Mouse (Mus musculus) hindbrain, embryonic 12.5 days (tissue): ENCODE results near the gene Maml3. TPM values are rescaled to one million over a fixed set of nuclear protein-coding genes. Genes with fewer than 3 reads are reported as not detected.
A peak's percentile ranks its signal among the peaks of the same experiment; 100 is the strongest.

Experiments used
- ATAC-seq: fragments of 200-750 bp; cut with Nextera tagmentation; 2 replicates; pipeline ENCODE4 v1.8.0; 2017; ENCODE audit warnings: moderate TSS enrichment; ENCODE audit not compliant: low FRiP score
- H3K27ac ChIP-seq: fragments of 300-500 bp; sonication (generic); 2 replicates; pipeline ENCODE4 v1.5.1; 2016; ENCODE audit warnings: mild to moderate bottlenecking
- H3K27me3 ChIP-seq: fragments of 300-500 bp; sonication (generic); 2 replicates; pipeline ENCODE4 v1.6.1; 2016; ENCODE audit warnings: mild to moderate bottlenecking
- H3K36me3 ChIP-seq: fragments of 300-500 bp; sonication (generic); 2 replicates; pipeline ENCODE4 v1.6.1; 2016; ENCODE audit warnings: mild to moderate bottlenecking
- H3K4me1 ChIP-seq: fragments of 300-500 bp; sonication (generic); 2 replicates; pipeline ENCODE4 v1.6.1; 2016
- H3K4me2 ChIP-seq: fragments of 300-500 bp; sonication (generic); replicated peaks from 2 replicates; pipeline ENCODE4 v1.6.1; 2016; ENCODE audit warnings: mild to moderate bottlenecking
- H3K4me3 ChIP-seq: fragments of 300-500 bp; sonication (generic); 2 replicates; pipeline ENCODE4 v1.5.1; 2016; ENCODE audit warnings: mild to moderate bottlenecking
- H3K9ac ChIP-seq: fragments of 300-500 bp; sonication (generic); 2 replicates; pipeline ENCODE4 v1.6.1; 2016; ENCODE audit warnings: mild to moderate bottlenecking, moderate library complexity
- H3K9me3 ChIP-seq: fragments of 300-500 bp; sonication (generic); replicated peaks from 2 replicates; pipeline ENCODE4 v1.6.1; 2016; ENCODE audit warnings: mild to moderate bottlenecking
- WGBS: fragments of 180-500 bp; shearing (Covaris S2); methylation state at CpG from one replicate; pipeline ENCODE4 v1.1.7; 2016; 5-methylcytosine and 5-hydroxymethylcytosine counted together
- polyA plus RNA-seq: library from polyadenylated mRNA; unstranded; fragments of >200 nt; fragmentation: Nextera tagmentation; extraction: Ambion mirVana; gene quantifications from 2 replicates; pipeline ENCODE4 v1.2.1, GENCODE M21; 2016

Maml3 gene
- polyA plus RNA-seq, 1 experiment from 2014 or later, result 8.3 TPM

GRCm38 (mm10) chr3:51912214-51912613 is 192.7 kb downstream of the Maml3 start:
- Histone ChIP-seq H3K27me3 (no peaks in the 10 kb centered on the region), H3K36me3 (no peaks in the 10 kb centered on the region), H3K4me1 (peaks cover 28% of the 10 kb centered on the region), H3K4me3 (no peak overlapping the region), H3K27ac (peak overlapping the region; percentile 52; the same call in 1 of the 2 replicates), H3K9me3 (no peaks in the 10 kb centered on the region), H3K4me2 (no peak overlapping the region), H3K9ac (no peak overlapping the region)
- 58% methylated on average over 8 of the region's 8 CpGs for WGBS
- no peak for ATAC-seq

GRCm38 (mm10) chr3:51908437-51908990 is 196.4 kb downstream of the Maml3 start:
- ATAC-seq, result no peak

GRCm38 (mm10) chr3:51907113-51907860 is 197.6 kb downstream of the Maml3 start:
- no peak overlapping the region for H3K27ac ChIP-seq
- H3K4me2 ChIP-seq, result no peak overlapping the region
- ATAC-seq, result peak; percentile 46
- peaks cover 26% of the 10 kb centered on the region for H3K4me1 ChIP-seq
- 50% methylated on average over 10 of the region's 10 CpGs for WGBS
- H3K27me3 ChIP-seq, result no peaks in the 10 kb centered on the region
- H3K9ac ChIP-seq, result no peak overlapping the region
- no peak overlapping the region for H3K4me3 ChIP-seq
- no peaks in the 10 kb centered on the region for H3K36me3 ChIP-seq
- H3K9me3 ChIP-seq, result no peaks in the 10 kb centered on the region

More at GRCm38 (mm10) chr3:51908437-51908990, 196.4 kb downstream of the Maml3 start:
- 21% methylated on average over 14 of the region's 14 CpGs for WGBS
- H3K4me2 ChIP-seq, result no peak overlapping the region
- no peaks in the 10 kb centered on the region for H3K9me3 ChIP-seq
- no peak overlapping the region for H3K4me3 ChIP-seq
- no peaks in the 10 kb centered on the region for H3K36me3 ChIP-seq
- H3K4me1 ChIP-seq, result peaks cover 28% of the 10 kb centered on the region
- no peak overlapping the region for H3K9ac ChIP-seq
- no peak overlapping the region for H3K27ac ChIP-seq
- no peaks in the 10 kb centered on the region for H3K27me3 ChIP-seq

GRCm38 (mm10) chr3:51905903-51906302 is 199.0 kb downstream of the Maml3 start:
- no peak overlapping the region for H3K4me2 ChIP-seq
- H3K4me1 ChIP-seq, result peaks cover 25% of the 10 kb centered on the region
- no peak for ATAC-seq
- no peak overlapping the region for H3K4me3 ChIP-seq
- 75% methylated on average over 9 of the region's 9 CpGs for whole genome bisulfite sequencing
- H3K9ac ChIP-seq, result no peak overlapping the region
- H3K9me3 ChIP-seq, result no peaks in the 10 kb centered on the region
- H3K27ac ChIP-seq, result peak overlapping the region; percentile 44; the same call in 1 of the 2 replicates
- H3K27me3 ChIP-seq, result no peaks in the 10 kb centered on the region
- H3K36me3 ChIP-seq, result no peaks in the 10 kb centered on the region

GRCm38 (mm10) chr3:51904357-51904855 is 200.5 kb downstream of the Maml3 start:
- no peaks in the 10 kb centered on the region for H3K36me3 ChIP-seq
- no peak for ATAC-seq
- H3K9me3 ChIP-seq, result no peaks in the 10 kb centered on the region
- H3K4me3 ChIP-seq, result no peak overlapping the region
- H3K4me2 ChIP-seq, result no peak overlapping the region
- 77% methylated on average over 12 of the region's 12 CpGs for WGBS
- H3K9ac ChIP-seq, result no peak overlapping the region
- no peaks in the 10 kb centered on the region for H3K27me3 ChIP-seq
- peaks cover 30% of the 10 kb centered on the region for H3K4me1 ChIP-seq
- H3K27ac ChIP-seq, result peak overlapping the region; percentile 30; the same call in 1 of the 2 replicates

- no peak overlapping the region for H3K4me3 ChIP-seq
- H3K27ac ChIP-seq, result no peak overlapping the region
- peaks cover 18% of the 10 kb centered on the region for H3K4me1 ChIP-seq
- H3K36me3 ChIP-seq, result no peaks in the 10 kb centered on the region
- no peaks in the 10 kb centered on the region for H3K27me3 ChIP-seq
- no peaks in the 10 kb centered on the region for H3K9me3 ChIP-seq
- no peak overlapping the region for H3K4me2 ChIP-seq
- ATAC-seq, result no peak
- 74% methylated on average over 2 of the region's 2 CpGs for WGBS
- no peak overlapping the region for H3K9ac ChIP-seq
These were observed 203.7 kb downstream of the Maml3 start for GRCm38 (mm10) chr3:51901151-51901550.

- Histone ChIP-seq H3K27me3 (no peaks in the 10 kb centered on the region), H3K9me3 (0 out of 2 replicates have a peak, but pooled peaks cover 8% of the 10 kb centered on the region), H3K9ac (no peak overlapping the region), H3K36me3 (no peaks in the 10 kb centered on the region), H3K4me1 (peaks cover 8% of the 10 kb centered on the region), H3K4me2 (no peak overlapping the region), H3K4me3 (no peak overlapping the region), H3K27ac (no peak overlapping the region)
- ATAC-seq, result no peak
- 69% methylated on average over 8 of the region's 8 CpGs for WGBS
These were observed 210.4 kb downstream of the Maml3 start for GRCm38 (mm10) chr3:51894514-51894913.

GRCm38 (mm10) chr3:51891562-51892119 is 213.2 kb downstream of the Maml3 start:
- ATAC-seq, result no peak

GRCm38 (mm10) chr3:51890181-51890580 is 214.7 kb downstream of the Maml3 start:
- 65% methylated on average over 4 of the region's 4 CpGs for WGBS
- H3K27ac ChIP-seq, result peak overlapping the region; percentile 89
- H3K9me3 ChIP-seq, result no peaks in the 10 kb centered on the region
- peaks cover 27% of the 10 kb centered on the region for H3K4me1 ChIP-seq
- H3K9ac ChIP-seq, result no peak overlapping the region
- no peaks in the 10 kb centered on the region for H3K27me3 ChIP-seq
- H3K4me2 ChIP-seq, result no peak overlapping the region
- peak; percentile 23; the same call in 1 of the 2 replicates for ATAC-seq
- H3K4me3 ChIP-seq, result no peak overlapping the region
- no peaks in the 10 kb centered on the region for H3K36me3 ChIP-seq

More at GRCm38 (mm10) chr3:51891562-51892119, 213.2 kb downstream of the Maml3 start:
- 86% methylated on average over 10 of the region's 10 CpGs for WGBS
- Histone ChIP-seq H3K4me3 (no peak overlapping the region), H3K4me1 (peaks cover 27% of the 10 kb centered on the region), H3K27me3 (no peaks in the 10 kb centered on the region), H3K36me3 (no peaks in the 10 kb centered on the region), H3K27ac (no peak overlapping the region), H3K9me3 (0 out of 2 replicates have a peak, but pooled peaks cover 8% of the 10 kb centered on the region), H3K4me2 (no peak overlapping the region), H3K9ac (no peak overlapping the region)

GRCm38 (mm10) chr3:51889776-51890175 is 215.1 kb downstream of the Maml3 start:
- Histone ChIP-seq H3K27ac (peak overlapping the region; percentile 89), H3K36me3 (no peaks in the 10 kb centered on the region), H3K9me3 (no peaks in the 10 kb centered on the region), H3K4me1 (peaks cover 27% of the 10 kb centered on the region), H3K4me3 (no peak overlapping the region), H3K9ac (no peak overlapping the region), H3K4me2 (no peak overlapping the region), H3K27me3 (no peaks in the 10 kb centered on the region)
- 51% methylated on average over 5 of the region's 5 CpGs for WGBS
- peak; percentile 42; the same call in 1 of the 2 replicates for ATAC-seq

GRCm38 (mm10) chr3:51888662-51889433 is 216.0 kb downstream of the Maml3 start:
- peak; percentile 81 for ATAC-seq
- no peaks in the 10 kb centered on the region for H3K9me3 ChIP-seq
- peak overlapping the region; percentile 33; the same call in 1 of the 2 replicates for H3K9ac ChIP-seq
- no peaks in the 10 kb centered on the region for H3K36me3 ChIP-seq
- no peaks in the 10 kb centered on the region for H3K27me3 ChIP-seq
- peaks cover 27% of the 10 kb centered on the region for H3K4me1 ChIP-seq
- 12% methylated on average over 20 of the region's 20 CpGs for WGBS
- H3K27ac ChIP-seq, result peak overlapping the region; percentile 89
- H3K4me3 ChIP-seq, result 0 out of 2 replicates have a peak overlapping the region, but pooled peaks have one; percentile 16
- peak overlapping the region; percentile 46 for H3K4me2 ChIP-seq

GRCm38 (mm10) chr3:51888295-51888661 is 216.6 kb downstream of the Maml3 start:
- peak; percentile 49 for ATAC-seq
- peak overlapping the region; percentile 89 for H3K27ac ChIP-seq
- no peak overlapping the region for H3K4me3 ChIP-seq
- peak overlapping the region; percentile 33 for H3K9ac ChIP-seq
- no peaks in the 10 kb centered on the region for H3K36me3 ChIP-seq
- H3K27me3 ChIP-seq, result no peaks in the 10 kb centered on the region
- H3K9me3 ChIP-seq, result no peaks in the 10 kb centered on the region
- WGBS, result 0% methylated on average over 7 of the region's 8 CpGs
- peaks cover 30% of the 10 kb centered on the region for H3K4me1 ChIP-seq
- H3K4me2 ChIP-seq, result peak overlapping the region; percentile 46
